Mouse (Mus musculus) hindbrain, embryonic 16.5 days (tissue): ENCODE measurements around the gene Gm20696. TPM values are rescaled to one million over a fixed set of nuclear protein-coding genes. Genes with fewer than 3 reads are reported as not detected.

Experiments
- ATAC-seq: fragments of 200-750 bp; cut with Nextera tagmentation; 2 replicates; pipeline ENCODE4 v1.8.0; 2017; ENCODE audit warnings: moderate TSS enrichment, moderate library complexity
- H3K27ac ChIP-seq: fragments of 300-500 bp; sonication (generic); 2 replicates; pipeline ENCODE4 v1.5.1; 2014; ENCODE audit warnings: low read depth, mild to moderate bottlenecking, control low read depth, low read length, moderate library complexity
- H3K27me3 ChIP-seq: fragments of 300-500 bp; sonication (generic); replicated peaks from 2 replicates; pipeline ENCODE4 v1.6.1; 2014; ENCODE audit warnings: low read length; ENCODE audit not compliant: control insufficient read depth, insufficient read depth
- H3K36me3 ChIP-seq: fragments of 300-500 bp; sonication (generic); 2 replicates; pipeline ENCODE4 v1.6.1; 2014; ENCODE audit warnings: mild to moderate bottlenecking, low read length, moderate library complexity, mixed read lengths; ENCODE audit not compliant: control insufficient read depth, insufficient read depth
- H3K4me1 ChIP-seq: fragments of 300-500 bp; sonication (generic); 2 replicates; pipeline ENCODE4 v1.6.1; 2014; ENCODE audit warnings: low read depth, low read length; ENCODE audit not compliant: control insufficient read depth, insufficient read depth
- H3K4me2 ChIP-seq: fragments of 300-500 bp; sonication (generic); 2 replicates; pipeline ENCODE4 v1.6.1; 2014; ENCODE audit warnings: mild to moderate bottlenecking, low read length, control low read depth, moderate library complexity
- H3K4me3 ChIP-seq: fragments of 300-500 bp; sonication (generic); 2 replicates; pipeline ENCODE4 v1.5.1; 2014; ENCODE audit warnings: mild to moderate bottlenecking, low read length, control low read depth, moderate library complexity
- H3K9ac ChIP-seq: fragments of 300-500 bp; sonication (generic); 2 replicates; pipeline ENCODE4 v1.6.1; 2014; ENCODE audit warnings: low read depth, mild to moderate bottlenecking, control low read depth, low read length, moderate library complexity
- H3K9me3 ChIP-seq: fragments of 300-500 bp; sonication (generic); 2 replicates; pipeline ENCODE4 v1.6.1; 2014; ENCODE audit warnings: mild to moderate bottlenecking, low read length, moderate library complexity; ENCODE audit not compliant: control insufficient read depth
- WGBS: fragments of 180-500 bp; shearing (Covaris S2); extraction: QIAGEN DNeasy Blood & Tissue Kit; methylation state at CpG from one replicate; pipeline ENCODE4 v1.1.7; 2014; 5-methylcytosine and 5-hydroxymethylcytosine counted together
- polyA plus RNA-seq: library from polyadenylated mRNA; unstranded; fragments of >200 nt; fragmentation: Nextera tagmentation; extraction: Ambion mirVana; gene quantifications from 2 replicates; pipeline ENCODE4 v1.2.1, GENCODE M21; 2015

Gene Gm20696
- polyA plus RNA-seq, 1 experiment from 2014 or later: 1.8 TPM

DNA sequence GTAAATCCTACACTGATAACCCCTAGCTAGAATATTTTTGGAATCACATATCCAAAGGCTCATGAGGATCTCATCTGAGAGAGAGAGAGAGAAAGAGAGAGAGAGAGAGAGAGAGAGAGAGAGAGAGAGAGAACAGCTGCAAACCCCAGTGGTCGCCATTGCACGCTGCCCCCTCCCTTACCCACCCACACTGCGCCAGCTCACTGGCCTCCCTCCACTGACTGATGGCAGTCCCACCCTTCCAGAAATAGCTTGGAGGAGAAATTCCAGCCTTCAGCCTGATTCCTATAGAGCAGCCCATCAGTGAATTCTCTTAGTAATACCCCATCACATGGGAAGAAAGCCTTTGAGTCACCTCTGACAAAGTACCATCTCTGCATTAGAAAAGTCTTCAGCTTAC, 415.4 kb downstream of the Gm20696 start:
- H3K4me2 ChIP-seq: no peak overlapping the region
- no peak for ATAC-seq
- H3K27ac ChIP-seq: no peak overlapping the region
- no peaks in the 10 kb centered on the region for H3K4me1 ChIP-seq
- H3K9me3 ChIP-seq: no peaks in the 10 kb centered on the region
- no peaks in the 10 kb centered on the region for H3K27me3 ChIP-seq
- no peaks in the 10 kb centered on the region for H3K36me3 ChIP-seq
- H3K9ac ChIP-seq: no peak overlapping the region
- WGBS: 94% methylated on average over 3 of the region's 3 CpGs
- H3K4me3 ChIP-seq: no peak overlapping the region

DNA sequence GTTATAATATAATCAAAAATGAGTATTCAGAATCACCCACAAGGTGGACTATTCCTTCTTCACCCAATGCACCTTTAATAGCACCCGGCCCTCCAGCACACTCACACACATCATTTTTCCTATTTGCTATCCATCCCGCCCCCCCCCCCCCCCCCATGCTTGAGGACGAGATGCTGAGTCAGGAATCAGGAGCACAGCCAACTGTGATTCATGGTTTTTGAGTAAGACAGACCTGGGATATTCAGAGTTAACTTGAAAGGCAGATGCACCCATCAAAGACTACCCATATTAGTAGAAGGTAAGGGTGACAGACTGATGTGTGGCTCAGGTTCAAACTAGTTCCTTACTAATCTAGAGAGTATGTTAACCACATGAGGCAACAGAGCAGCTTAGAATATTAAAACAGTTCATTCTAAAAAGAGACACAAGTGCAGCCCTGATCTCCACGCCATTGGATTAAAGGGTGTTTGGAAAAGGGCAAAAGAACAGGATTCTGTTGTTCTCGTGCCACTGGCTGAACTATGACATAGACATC, 417.0 kb downstream of the Gm20696 start:
- H3K27ac ChIP-seq: no peak overlapping the region
- H3K36me3 ChIP-seq: no peaks in the 10 kb centered on the region
- H3K4me2 ChIP-seq: no peak overlapping the region
- H3K9me3 ChIP-seq: no peaks in the 10 kb centered on the region
- no peaks in the 10 kb centered on the region for H3K27me3 ChIP-seq
- ATAC-seq: no peak
- no peak overlapping the region for H3K9ac ChIP-seq
- H3K4me3 ChIP-seq: no peak overlapping the region
- no peaks in the 10 kb centered on the region for H3K4me1 ChIP-seq
- 71% methylated on average over 5 of the region's 5 CpGs for WGBS

DNA sequence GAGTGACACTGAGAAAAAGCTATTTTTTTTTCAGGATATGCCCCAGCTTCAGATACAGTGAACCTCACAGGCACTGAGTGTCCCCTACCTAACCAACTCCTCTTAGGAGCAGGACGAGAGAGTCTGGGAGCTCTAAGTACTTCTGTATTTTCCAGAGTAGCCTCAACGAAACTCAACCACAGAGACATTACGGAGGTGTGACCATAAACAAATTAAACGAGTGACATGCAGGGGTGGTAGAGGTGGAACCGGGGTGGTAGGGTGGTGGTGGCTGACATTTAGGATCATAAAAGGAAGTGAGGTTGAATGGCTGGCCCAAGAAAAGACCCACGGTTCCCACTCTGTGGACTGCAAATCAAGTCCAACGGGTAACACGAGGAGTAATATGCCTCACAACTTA, 418.2 kb downstream of the Gm20696 start:
- WGBS: 87% methylated on average over 8 of the region's 8 CpGs
- Histone ChIP-seq H3K4me3 (no peak overlapping the region), H3K36me3 (no peaks in the 10 kb centered on the region), H3K27ac (no peak overlapping the region), H3K9me3 (no peaks in the 10 kb centered on the region), H3K4me1 (no peaks in the 10 kb centered on the region), H3K4me2 (no peak overlapping the region), H3K9ac (no peak overlapping the region), H3K27me3 (no peaks in the 10 kb centered on the region)
- no peak for ATAC-seq

GRCm38 (mm10) chr6:99241625-99242395, 424.8 kb downstream of the Gm20696 start:
- Histone ChIP-seq H3K9ac (no peak overlapping the region), H3K27me3 (no peaks in the 10 kb centered on the region), H3K4me3 (no peak overlapping the region), H3K27ac (no peak overlapping the region), H3K36me3 (no peaks in the 10 kb centered on the region), H3K4me1 (no peaks in the 10 kb centered on the region), H3K9me3 (no peaks in the 10 kb centered on the region), H3K4me2 (no peak overlapping the region)
- ATAC-seq: no peak
- WGBS: 95% methylated on average over 10 of the region's 10 CpGs

- H3K4me1 ChIP-seq: no peaks in the 10 kb centered on the region
- H3K36me3 ChIP-seq: no peaks in the 10 kb centered on the region
- H3K4me3 ChIP-seq: no peak overlapping the region
- no peak overlapping the region for H3K9ac ChIP-seq
- no peaks in the 10 kb centered on the region for H3K27me3 ChIP-seq
- ATAC-seq: no peak
- H3K27ac ChIP-seq: no peak overlapping the region
- no peak overlapping the region for H3K4me2 ChIP-seq
- H3K9me3 ChIP-seq: no peaks in the 10 kb centered on the region
These were observed 425.8 kb downstream of the Gm20696 start for GRCm38 (mm10) chr6:99240764-99241163.

- H3K9me3 ChIP-seq: no peaks in the 10 kb centered on the region
- H3K4me1 ChIP-seq: no peaks in the 10 kb centered on the region
These were observed 431.0 kb downstream of the Gm20696 start for GRCm38 (mm10) chr6:99235588-99235987.

GRCm38 (mm10) chr6:99233411-99233810, 433.2 kb downstream of the Gm20696 start:
- H3K27me3 ChIP-seq: no peaks in the 10 kb centered on the region
- H3K9ac ChIP-seq: no peak overlapping the region
- H3K9me3 ChIP-seq: no peaks in the 10 kb centered on the region
- H3K27ac ChIP-seq: no peak overlapping the region
- no peak for ATAC-seq
- WGBS: 64% methylated on average over 10 of the region's 10 CpGs
- no peak overlapping the region for H3K4me2 ChIP-seq
- no peaks in the 10 kb centered on the region for H3K4me1 ChIP-seq
- H3K4me3 ChIP-seq: no peak overlapping the region
- H3K36me3 ChIP-seq: no peaks in the 10 kb centered on the region

More at GRCm38 (mm10) chr6:99235588-99235987, 431.0 kb downstream of the Gm20696 start:
- Histone ChIP-seq H3K36me3 (no peaks in the 10 kb centered on the region), H3K9ac (no peak overlapping the region), H3K27ac (no peak overlapping the region), H3K4me3 (no peak overlapping the region), H3K27me3 (no peaks in the 10 kb centered on the region), H3K4me2 (no peak overlapping the region)
- no peak for ATAC-seq
- 90% methylated on average over 8 of the region's 8 CpGs for WGBS

DNA sequence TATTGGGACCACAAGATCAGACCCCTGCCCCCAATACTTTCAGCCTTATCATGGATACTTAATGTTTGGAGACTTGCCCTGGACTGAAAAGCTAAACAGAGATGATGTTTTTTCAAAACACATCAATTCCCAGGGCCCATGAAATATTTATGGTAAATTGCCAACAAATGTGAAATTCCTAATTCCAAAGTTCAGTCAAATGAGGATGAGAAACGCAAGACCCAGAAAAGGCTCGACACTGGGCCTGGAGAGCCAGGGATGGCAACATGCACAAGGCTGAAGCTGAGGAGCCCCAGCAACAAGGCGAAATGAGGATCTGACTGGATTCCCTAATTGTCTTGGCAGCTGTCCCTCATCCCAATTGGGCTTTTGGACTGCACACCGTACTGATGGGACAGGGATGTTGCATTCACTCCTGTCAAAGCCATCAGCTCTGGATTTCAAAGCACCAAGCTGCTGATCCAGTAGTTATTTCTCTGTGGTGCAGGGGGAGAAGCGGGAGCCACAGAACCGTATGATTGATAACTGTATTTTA, 438.2 kb downstream of the Gm20696 start:
- Histone ChIP-seq H3K27ac (no peak overlapping the region), H3K4me3 (no peak overlapping the region), H3K9ac (no peak overlapping the region), H3K36me3 (no peaks in the 10 kb centered on the region), H3K4me2 (no peak overlapping the region), H3K4me1 (peaks cover 3% of the 10 kb centered on the region; the same call in 1 of the 2 replicates), H3K9me3 (no peaks in the 10 kb centered on the region), H3K27me3 (no peaks in the 10 kb centered on the region)
- 72% methylated on average over 6 of the region's 6 CpGs for WGBS
- ATAC-seq: no peak

DNA sequence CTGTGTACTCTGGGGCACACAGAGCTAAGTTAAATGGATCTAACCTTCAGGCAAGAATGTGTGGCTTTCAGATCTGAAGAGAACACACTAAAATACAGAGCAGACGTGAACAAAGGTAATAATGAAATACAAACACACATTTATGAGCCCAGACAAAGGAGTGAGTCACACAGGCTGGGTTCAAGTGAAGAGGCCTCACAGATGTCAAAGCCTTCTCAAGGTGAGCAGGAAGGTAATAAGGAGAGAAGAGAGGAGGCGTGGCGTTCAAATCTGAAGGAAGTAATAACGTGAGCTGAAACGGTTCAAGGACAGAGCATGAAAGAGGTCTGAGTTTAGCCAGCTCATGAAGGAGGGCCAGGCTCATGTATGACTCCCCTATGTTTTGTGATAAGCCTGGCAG, 445.4 kb downstream of the Gm20696 start:
- Histone ChIP-seq H3K27ac (no peak overlapping the region), H3K4me1 (peaks cover 3% of the 10 kb centered on the region; the same call in 1 of the 2 replicates), H3K36me3 (no peaks in the 10 kb centered on the region), H3K9me3 (no peaks in the 10 kb centered on the region), H3K27me3 (no peaks in the 10 kb centered on the region), H3K4me2 (no peak overlapping the region), H3K4me3 (no peak overlapping the region), H3K9ac (no peak overlapping the region)
- no peak for ATAC-seq
- 92% methylated on average over 5 of the region's 5 CpGs for WGBS
